Mouse (Mus musculus) bone marrow macrophage, adult 2 months (primary cell): Measurements from ENCODE around the gene Fitm1.

Experiments
- CTCF ChIP-seq: IDR thresholded peaks from 2 replicates; pipeline ENCODE4 v1.5.1; 2012; ENCODE audit warnings: low read depth, mild to moderate bottlenecking, low read length, moderate library complexity
- POLR2A ChIP-seq: IDR thresholded peaks from 2 replicates; pipeline ENCODE4 v1.6.1; 2012; ENCODE audit warnings: mild to moderate bottlenecking, low read depth, low read length, borderline replicate concordance

DNA sequence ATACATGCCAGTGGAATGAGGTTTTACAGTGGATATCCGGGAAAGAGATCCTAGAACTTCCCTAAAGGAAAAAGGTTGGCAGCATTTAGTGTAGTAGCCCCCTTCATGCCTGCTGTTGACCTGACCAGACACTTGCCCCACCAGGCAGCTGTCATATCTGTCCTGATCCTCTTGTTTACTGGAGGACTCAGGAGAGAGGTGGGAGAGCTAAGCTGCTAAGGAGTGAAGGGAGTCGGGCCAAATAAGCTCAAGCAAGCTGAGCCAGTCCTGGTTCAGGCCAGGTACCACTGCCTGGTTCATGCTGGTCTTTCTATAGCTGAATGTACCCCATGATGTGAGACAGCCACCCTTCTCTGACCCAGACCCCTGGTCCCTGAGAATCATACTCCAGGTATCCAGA lies 48.7 kb upstream of the Fitm1 start:
- TF ChIP-seq CTCF (no peak), POLR2A (no peak)
